Mouse (Mus musculus) hindbrain, embryonic 11.5 days (tissue): ENCODE measurements around the gene Limk1. TPM values are rescaled to one million over a fixed set of nuclear protein-coding genes. Genes with fewer than 3 reads are reported as not detected.

Source experiments
- ATAC-seq: fragments of 200-750 bp; cut with Nextera tagmentation; 2 replicates; pipeline ENCODE4 v1.8.0; 2017; ENCODE audit warnings: mild to moderate bottlenecking, moderate TSS enrichment, moderate library complexity; ENCODE audit not compliant: low FRiP score
- DNase-seq: peaks from one replicate; pipeline ENCODE4 v3.0.0-alpha.2; 2015; ENCODE audit warnings: low spot score
- H3K27ac ChIP-seq: fragments of 300-500 bp; sonication (generic); 2 replicates; pipeline ENCODE4 v1.5.1; 2014; ENCODE audit warnings: mild to moderate bottlenecking, low read depth, low read length
- H3K27me3 ChIP-seq: fragments of 300-500 bp; sonication (generic); 2 replicates; pipeline ENCODE4 v1.6.1; 2014; ENCODE audit warnings: mild to moderate bottlenecking, low read length, moderate library complexity, mixed read lengths; ENCODE audit not compliant: control insufficient read depth, insufficient read depth
- H3K36me3 ChIP-seq: fragments of 300-500 bp; sonication (generic); 2 replicates; pipeline ENCODE4 v1.6.1; 2014; ENCODE audit warnings: mild to moderate bottlenecking, low read length, moderate library complexity, mixed read lengths; ENCODE audit not compliant: control insufficient read depth, insufficient read depth
- H3K4me1 ChIP-seq: fragments of 300-500 bp; sonication (generic); replicated peaks from 2 replicates; pipeline ENCODE4 v1.6.1; 2014; ENCODE audit warnings: low read length, mixed read lengths; ENCODE audit not compliant: control insufficient read depth, insufficient read depth
- H3K4me2 ChIP-seq: fragments of 300-500 bp; sonication (generic); replicated peaks from 2 replicates; pipeline ENCODE4 v1.6.1; 2014; ENCODE audit warnings: mild to moderate bottlenecking, low read depth, low read length
- H3K4me3 ChIP-seq: fragments of 300-500 bp; sonication (generic); 2 replicates; pipeline ENCODE4 v1.5.1; 2014; ENCODE audit warnings: low read depth, low read length
- H3K9ac ChIP-seq: fragments of 300-500 bp; sonication (generic); 2 replicates; pipeline ENCODE4 v1.6.1; 2014; ENCODE audit warnings: low read depth, low read length
- H3K9me3 ChIP-seq: fragments of 300-500 bp; sonication (generic); 2 replicates; pipeline ENCODE4 v1.6.1; 2016; ENCODE audit warnings: low read length; ENCODE audit not compliant: control insufficient read depth
- WGBS: fragments of 180-500 bp; shearing (Covaris S2); extraction: QIAGEN DNeasy Blood & Tissue Kit; methylation state at CpG from one replicate; pipeline ENCODE4 v1.1.7; 2014; 5-methylcytosine and 5-hydroxymethylcytosine counted together
- polyA plus RNA-seq: library from polyadenylated mRNA; unstranded; fragments of >200 nt; fragmentation: Nextera tagmentation; extraction: Ambion mirVana; gene quantifications from 2 replicates; pipeline ENCODE4 v1.2.1, GENCODE M21; 2014

Gene Limk1
- polyA plus RNA-seq, 1 experiment from 2014 or later = 14.7 TPM

DNA sequence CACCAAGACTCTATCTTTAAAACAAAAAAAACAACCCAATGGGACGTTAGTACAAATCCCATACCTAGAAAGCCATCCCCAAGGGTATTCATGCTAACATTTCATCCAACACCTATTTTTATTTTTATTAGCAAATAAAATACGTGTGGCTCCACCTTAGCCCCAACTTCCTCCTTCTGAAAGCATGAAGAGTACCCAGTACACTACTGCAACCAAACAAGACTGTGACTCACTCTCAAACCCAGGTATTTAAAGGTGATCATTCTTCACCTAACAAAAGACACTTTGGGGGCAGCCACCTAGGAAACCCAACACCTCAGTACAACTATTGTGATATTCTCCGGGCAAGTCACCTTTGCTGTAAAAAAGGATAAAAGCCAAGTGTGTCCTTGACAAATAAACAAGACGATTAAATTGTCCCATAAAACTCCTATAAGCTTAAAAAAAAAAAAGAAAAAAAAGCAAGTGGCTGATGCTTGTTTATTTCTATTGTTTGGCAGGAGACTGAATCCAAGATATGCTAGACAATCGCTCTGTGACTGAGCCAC lies 50.5 kb downstream of the Limk1 start:
- no peak for ATAC-seq
- WGBS = 42% methylated on average over 5 of the region's 5 CpGs

GRCm38 (mm10) chr5:134632841-134633240 lies 55.6 kb downstream of the Limk1 start:
- Histone ChIP-seq H3K27me3 (no peaks in the 10 kb centered on the region), H3K4me2 (no peak overlapping the region), H3K36me3 (peaks cover 3% of the 10 kb centered on the region), H3K4me3 (no peak overlapping the region), H3K9me3 (no peaks in the 10 kb centered on the region), H3K27ac (no peak overlapping the region), H3K4me1 (no peaks in the 10 kb centered on the region), H3K9ac (no peak overlapping the region)
- no peak for DNase-seq
- 74% methylated on average over 2 of the region's 2 CpGs for WGBS
- ATAC-seq = no peak

More for the DNA sequence above, 50.5 kb downstream of the Limk1 start:
- peak overlapping the region; percentile 98 for H3K9ac ChIP-seq
- no peak overlapping the region for H3K27ac ChIP-seq
- H3K36me3 ChIP-seq = peaks cover 3% of the 10 kb centered on the region; the same call in 1 of the 2 replicates
- no peaks in the 10 kb centered on the region for H3K9me3 ChIP-seq
- DNase-seq = no peak
- no peaks in the 10 kb centered on the region for H3K4me1 ChIP-seq
- no peaks in the 10 kb centered on the region for H3K27me3 ChIP-seq
- H3K4me2 ChIP-seq = peak overlapping the region; percentile 62
- peak overlapping the region; percentile 97 for H3K4me3 ChIP-seq

DNA sequence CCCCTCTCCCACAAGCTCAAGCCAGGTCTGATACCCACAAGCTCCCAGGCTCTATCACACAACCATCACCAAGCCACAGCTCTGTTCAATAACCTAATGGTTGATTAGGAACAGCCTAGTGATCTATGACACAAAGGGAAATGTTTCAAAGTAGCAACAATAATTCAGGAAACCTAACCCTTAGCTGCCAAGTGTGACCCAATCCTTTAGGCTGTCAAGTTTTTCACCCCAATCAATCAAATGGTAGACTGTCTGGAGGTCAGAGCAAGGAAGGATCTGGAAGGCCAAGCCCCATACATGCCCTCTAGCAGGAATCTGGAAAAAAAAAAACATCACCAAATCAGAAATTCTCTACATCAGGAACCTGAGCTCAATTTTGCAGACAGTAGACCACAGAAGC lies 57.6 kb downstream of the Limk1 start:
- H3K4me1 ChIP-seq = no peaks in the 10 kb centered on the region
- no peak overlapping the region for H3K4me2 ChIP-seq
- no peak overlapping the region for H3K27ac ChIP-seq
- H3K36me3 ChIP-seq = peaks cover 6% of the 10 kb centered on the region
- no peaks in the 10 kb centered on the region for H3K27me3 ChIP-seq
- ATAC-seq (no peak), DNase-seq (no peak)
- H3K4me3 ChIP-seq = no peak overlapping the region
- H3K9me3 ChIP-seq = no peaks in the 10 kb centered on the region
- H3K9ac ChIP-seq = no peak overlapping the region

GRCm38 (mm10) chr5:134629508-134629907 lies 58.9 kb downstream of the Limk1 start:
- Histone ChIP-seq H3K36me3 (peaks cover 19% of the 10 kb centered on the region), H3K4me3 (no peak overlapping the region), H3K4me1 (no peaks in the 10 kb centered on the region), H3K4me2 (no peak overlapping the region), H3K27me3 (no peaks in the 10 kb centered on the region), H3K27ac (no peak overlapping the region), H3K9me3 (no peaks in the 10 kb centered on the region), H3K9ac (no peak overlapping the region)
- no peak for DNase-seq
- 87% methylated on average over 4 of the region's 4 CpGs for WGBS
- no peak for ATAC-seq

- no peaks in the 10 kb centered on the region for H3K9me3 ChIP-seq
- 94% methylated on average over 2 of the region's 2 CpGs for WGBS
- DNase-seq (no peak), ATAC-seq (no peak)
- no peaks in the 10 kb centered on the region for H3K27me3 ChIP-seq
- peaks cover 59% of the 10 kb centered on the region for H3K36me3 ChIP-seq
- no peaks in the 10 kb centered on the region for H3K4me1 ChIP-seq
- no peak overlapping the region for H3K4me3 ChIP-seq
- no peak overlapping the region for H3K27ac ChIP-seq
- H3K4me2 ChIP-seq = no peak overlapping the region
- no peak overlapping the region for H3K9ac ChIP-seq
Observed at GRCm38 (mm10) chr5:134622069-134622468, 66.3 kb downstream of the Limk1 start.

- H3K4me1 ChIP-seq = no peaks in the 10 kb centered on the region
- H3K36me3 ChIP-seq = peaks cover 56% of the 10 kb centered on the region
- DNase-seq = no peak
- no peak overlapping the region for H3K27ac ChIP-seq
- ATAC-seq = no peak
- no peak overlapping the region for H3K9ac ChIP-seq
- no peaks in the 10 kb centered on the region for H3K27me3 ChIP-seq
- H3K9me3 ChIP-seq = no peaks in the 10 kb centered on the region
- WGBS = 92% methylated on average over 16 of the region's 16 CpGs
- no peak overlapping the region for H3K4me2 ChIP-seq
- no peak overlapping the region for H3K4me3 ChIP-seq
Observed at GRCm38 (mm10) chr5:134621099-134621640, 67.2 kb downstream of the Limk1 start.

- no peaks in the 10 kb centered on the region for H3K9me3 ChIP-seq
- no peak overlapping the region for H3K4me3 ChIP-seq
- H3K9ac ChIP-seq = no peak overlapping the region
- H3K27me3 ChIP-seq = no peaks in the 10 kb centered on the region
- H3K36me3 ChIP-seq = peaks cover 51% of the 10 kb centered on the region
- DNase-seq = no peak
- H3K27ac ChIP-seq = no peak overlapping the region
- WGBS = 95% methylated on average over 9 of the region's 9 CpGs
- H3K4me2 ChIP-seq = no peak overlapping the region
- no peaks in the 10 kb centered on the region for H3K4me1 ChIP-seq
- ATAC-seq = no peak
Observed at GRCm38 (mm10) chr5:134620457-134620856, 67.9 kb downstream of the Limk1 start.

- Histone ChIP-seq H3K9ac (no peak overlapping the region), H3K27me3 (no peaks in the 10 kb centered on the region), H3K9me3 (no peaks in the 10 kb centered on the region), H3K4me3 (no peak overlapping the region), H3K36me3 (peaks cover 31% of the 10 kb centered on the region), H3K4me2 (no peak overlapping the region), H3K4me1 (no peaks in the 10 kb centered on the region), H3K27ac (no peak overlapping the region)
- WGBS = 61% methylated on average over 3 of the region's 3 CpGs
- peak; percentile 58 for DNase-seq
- ATAC-seq = no peak
Observed at GRCm38 (mm10) chr5:134617071-134617470, 71.3 kb downstream of the Limk1 start.

- no peaks in the 10 kb centered on the region for H3K9me3 ChIP-seq
- H3K9ac ChIP-seq = no peak overlapping the region
- no peak overlapping the region for H3K4me3 ChIP-seq
- DNase-seq (no peak), ATAC-seq (no peak)
- no peaks in the 10 kb centered on the region for H3K4me1 ChIP-seq
- no peak overlapping the region for H3K27ac ChIP-seq
- H3K36me3 ChIP-seq = peaks cover 22% of the 10 kb centered on the region
- 81% methylated on average over 4 of the region's 4 CpGs for WGBS
- H3K4me2 ChIP-seq = no peak overlapping the region
- H3K27me3 ChIP-seq = no peaks in the 10 kb centered on the region
Observed at GRCm38 (mm10) chr5:134615780-134616179, 72.6 kb downstream of the Limk1 start.
